Mouse (Mus musculus) cerebellum, postnatal 25 days (tissue): ENCODE results near the gene Ccdc81.

Source experiments
- DNase-seq, 2 experiments: peaks; one replicate each; pipeline ENCODE4 v3.0.0; 2021; ENCODE audit warnings: mixed read lengths in 2 of 2

Ccdc81 gene

GRCm38 (mm10) chr7:89864769-89865168 is 38.7 kb downstream of the Ccdc81 start:
- DNase-seq, result no peak

- DNase-seq, result no peak
These were observed 46.8 kb downstream of the Ccdc81 start for GRCm38 (mm10) chr7:89856440-89857217.

GRCm38 (mm10) chr7:89855196-89855595 is 48.2 kb downstream of the Ccdc81 start:
- no peak for DNase-seq

GRCm38 (mm10) chr7:89853131-89853530 is 50.3 kb downstream of the Ccdc81 start:
- DNase-seq, result peak in 1 of 2 experiments; percentile 48

GRCm38 (mm10) chr7:89852158-89853095 is 51.0 kb downstream of the Ccdc81 start:
- DNase-seq, result no peak

GRCm38 (mm10) chr7:89850510-89850909 is 52.9 kb downstream of the Ccdc81 start:
- no peak for DNase-seq

- DNase-seq, result no peak
These were observed 57.8 kb downstream of the Ccdc81 start for GRCm38 (mm10) chr7:89845669-89846068.

GRCm38 (mm10) chr7:89843533-89843932 is 59.9 kb downstream of the Ccdc81 start:
- peak; percentile 39 to 63 for DNase-seq

- DNase-seq, result no peak
These were observed 60.3 kb downstream of the Ccdc81 start for GRCm38 (mm10) chr7:89843121-89843520.

- DNase-seq, result no peak
These were observed 61.1 kb downstream of the Ccdc81 start for GRCm38 (mm10) chr7:89842404-89842715.

- peak; percentile 84 to 91 for DNase-seq
These were observed 61.6 kb downstream of the Ccdc81 start for GRCm38 (mm10) chr7:89841670-89842403.

GRCm38 (mm10) chr7:89839721-89840120 is 63.7 kb downstream of the Ccdc81 start:
- no peak for DNase-seq

- DNase-seq, result peak in 1 of 2 experiments; percentile 8
These were observed 65.6 kb downstream of the Ccdc81 start for GRCm38 (mm10) chr7:89837841-89838240.

GRCm38 (mm10) chr7:89836676-89837075 is 66.8 kb downstream of the Ccdc81 start:
- DNase-seq, result peak in 1 of 2 experiments; percentile 2

- DNase-seq, result peak; percentile 68 to 77
These were observed 67.9 kb downstream of the Ccdc81 start for GRCm38 (mm10) chr7:89835566-89835965.

- DNase-seq, result peak in 1 of 2 experiments; percentile 1
These were observed 69.9 kb downstream of the Ccdc81 start for GRCm38 (mm10) chr7:89833521-89833920.

GRCm38 (mm10) chr7:89829201-89829600 is 74.2 kb downstream of the Ccdc81 start:
- DNase-seq, result peak; percentile 28 to 34

- DNase-seq, result peak in 1 of 2 experiments; percentile 32
These were observed 74.9 kb downstream of the Ccdc81 start for GRCm38 (mm10) chr7:89828436-89829065.
